Mouse (Mus musculus): ENCODE results near the gene Shank1. TPM values are rescaled to one million over a fixed set of nuclear protein-coding genes. Genes with fewer than 3 reads are reported as not detected.
A peak's percentile ranks its signal among the peaks of the same experiment; 100 is the strongest.
"Not testable (repeated sequence)": the region's sequence is repeated elsewhere in the genome, so short reads cannot be mapped to it uniquely, and the experiment has no call there.

The Shank1 gene
- polyA plus RNA-seq, 1 experiment from 2014 or later = 0.55 TPM

- H3K9me3 ChIP-seq (replicated peaks; ENCODE audit: control insufficient read depth, low read length) = no peaks in the 10 kb centered on the region
- no peak overlapping the region for H3K4me2 ChIP-seq (ENCODE audit: low read depth, low read length)
- peaks cover 2% of the 10 kb centered on the region for H3K27me3 ChIP-seq (ENCODE audit: control insufficient read depth, insufficient read depth, low read length)
- no peaks in the 10 kb centered on the region for H3K4me1 ChIP-seq (ENCODE audit: control insufficient read depth, insufficient read depth, low read length)
- no peak for ATAC-seq (replicated peaks; ENCODE audit: extremely low read depth, insufficient read depth, low FRiP score)
- WGBS = 49% methylated on average over 4 of the region's 4 CpGs
- H3K27ac ChIP-seq (ENCODE audit: low read length) = no peak overlapping the region
- no peaks in the 10 kb centered on the region for H3K36me3 ChIP-seq (ENCODE audit: control insufficient read depth, insufficient read depth)
- no peak overlapping the region for H3K9ac ChIP-seq (ENCODE audit: low read length)
- H3K4me3 ChIP-seq (ENCODE audit: low read length) = no peak overlapping the region
Observed at GRCm38 (mm10) chr7:44291418-44291817, 18.6 kb upstream of the Shank1 start.

- not testable (repeated sequence) for H3K27ac ChIP-seq (ENCODE audit: low read length); H3K36me3 ChIP-seq (ENCODE audit: control insufficient read depth, insufficient read depth); H3K4me1 ChIP-seq (ENCODE audit: control insufficient read depth, insufficient read depth, low read length); H3K9ac ChIP-seq (ENCODE audit: low read length); ATAC-seq (replicated peaks; ENCODE audit: extremely low read depth, insufficient read depth, low FRiP score); H3K4me3 ChIP-seq (ENCODE audit: low read length); H3K4me2 ChIP-seq (ENCODE audit: low read depth, low read length); H3K9me3 ChIP-seq (replicated peaks; ENCODE audit: control insufficient read depth, low read length); H3K27me3 ChIP-seq (ENCODE audit: control insufficient read depth, insufficient read depth, low read length)
- 71% methylated on average over 2 of the region's 2 CpGs for WGBS
Observed at GRCm38 (mm10) chr7:44297501-44297900, 12.6 kb upstream of the Shank1 start.

- H3K27ac ChIP-seq (ENCODE audit: low read length) = peak overlapping the region; percentile 85; the same call in 1 of the 2 replicates
- peak overlapping the region; percentile 74 for H3K4me3 ChIP-seq (ENCODE audit: low read length)
- no peaks in the 10 kb centered on the region for H3K36me3 ChIP-seq (ENCODE audit: control insufficient read depth, insufficient read depth)
- WGBS = 88% methylated on average over 14 of the region's 14 CpGs
- peaks cover 6% of the 10 kb centered on the region for H3K27me3 ChIP-seq (ENCODE audit: control insufficient read depth, insufficient read depth, low read length)
- peak overlapping the region; percentile 97 for H3K9ac ChIP-seq (ENCODE audit: low read length)
- no peak for ATAC-seq (replicated peaks; ENCODE audit: extremely low read depth, insufficient read depth, low FRiP score)
- no peaks in the 10 kb centered on the region for H3K9me3 ChIP-seq (replicated peaks; ENCODE audit: control insufficient read depth, low read length)
- peak overlapping the region; percentile 94 for H3K4me2 ChIP-seq (ENCODE audit: low read depth, low read length)
- H3K4me1 ChIP-seq (ENCODE audit: control insufficient read depth, insufficient read depth, low read length) = peaks cover 12% of the 10 kb centered on the region
Observed at GRCm38 (mm10) chr7:44303346-44304340, 6.4 kb upstream of the Shank1 start.

GRCm38 (mm10) chr7:44304463-44304774 is 5.6 kb upstream of the Shank1 start:
- no peaks in the 10 kb centered on the region for H3K36me3 ChIP-seq (ENCODE audit: control insufficient read depth, insufficient read depth)
- 2% methylated on average over 25 of the region's 25 CpGs for WGBS
- peak overlapping the region; percentile 94 for H3K4me2 ChIP-seq (ENCODE audit: low read depth, low read length)
- peak overlapping the region; percentile 74 for H3K4me3 ChIP-seq (ENCODE audit: low read length)
- H3K4me1 ChIP-seq (ENCODE audit: control insufficient read depth, insufficient read depth, low read length) = peaks cover 12% of the 10 kb centered on the region
- H3K9me3 ChIP-seq (replicated peaks; ENCODE audit: control insufficient read depth, low read length) = no peaks in the 10 kb centered on the region
- peak; percentile 15 for ATAC-seq (replicated peaks; ENCODE audit: extremely low read depth, insufficient read depth, low FRiP score)
- peaks cover 8% of the 10 kb centered on the region for H3K27me3 ChIP-seq (ENCODE audit: control insufficient read depth, insufficient read depth, low read length)
- peak overlapping the region; percentile 97 for H3K9ac ChIP-seq (ENCODE audit: low read length)
- peak overlapping the region; percentile 85 for H3K27ac ChIP-seq (ENCODE audit: low read length)

- Histone ChIP-seq H3K9me3 (replicated peaks; ENCODE audit: control insufficient read depth, low read length) (no peaks in the 10 kb centered on the region), H3K4me2 (ENCODE audit: low read depth, low read length) (peak overlapping the region; percentile 94), H3K27me3 (ENCODE audit: control insufficient read depth, insufficient read depth, low read length) (peaks cover 11% of the 10 kb centered on the region), H3K9ac (ENCODE audit: low read length) (peak overlapping the region; percentile 97), H3K4me3 (ENCODE audit: low read length) (peak overlapping the region; percentile 74), H3K4me1 (ENCODE audit: control insufficient read depth, insufficient read depth, low read length) (peaks cover 12% of the 10 kb centered on the region), H3K27ac (ENCODE audit: low read length) (peak overlapping the region; percentile 85), H3K36me3 (ENCODE audit: control insufficient read depth, insufficient read depth) (no peaks in the 10 kb centered on the region)
- WGBS = under 1% methylated on average over 49 of the region's 49 CpGs
- peak; percentile 92 for ATAC-seq (replicated peaks; ENCODE audit: extremely low read depth, insufficient read depth, low FRiP score)
Observed at GRCm38 (mm10) chr7:44304775-44305641, 5.0 kb upstream of the Shank1 start.

- WGBS = 19% methylated on average over 16 of the region's 16 CpGs
- no peaks in the 10 kb centered on the region for H3K36me3 ChIP-seq (ENCODE audit: control insufficient read depth, insufficient read depth)
- H3K27me3 ChIP-seq (ENCODE audit: control insufficient read depth, insufficient read depth, low read length) = peaks cover 10% of the 10 kb centered on the region
- H3K4me1 ChIP-seq (ENCODE audit: control insufficient read depth, insufficient read depth, low read length) = peaks cover 15% of the 10 kb centered on the region
- H3K27ac ChIP-seq (ENCODE audit: low read length) = peak overlapping the region; percentile 49
- 0 out of 2 replicates have a peak overlapping the region, but pooled peaks have one; percentile 27 for H3K9ac ChIP-seq (ENCODE audit: low read length)
- H3K4me3 ChIP-seq (ENCODE audit: low read length) = peak overlapping the region; percentile 74
- no peaks in the 10 kb centered on the region for H3K9me3 ChIP-seq (replicated peaks; ENCODE audit: control insufficient read depth, low read length)
- ATAC-seq (replicated peaks; ENCODE audit: extremely low read depth, insufficient read depth, low FRiP score) = no peak
- H3K4me2 ChIP-seq (ENCODE audit: low read depth, low read length) = peak overlapping the region; percentile 94
Observed at GRCm38 (mm10) chr7:44305686-44306085, 4.4 kb upstream of the Shank1 start.

GRCm38 (mm10) chr7:44306516-44307240 is 3.4 kb upstream of the Shank1 start, which contains the start of gene Clec11a:
Clec11a (minus strand) TSS chr7:44306902.
- Histone ChIP-seq H3K27me3 (ENCODE audit: control insufficient read depth, insufficient read depth, low read length) (peaks cover 18% of the 10 kb centered on the region), H3K36me3 (ENCODE audit: control insufficient read depth, insufficient read depth) (no peaks in the 10 kb centered on the region), H3K9ac (ENCODE audit: low read length) (0 out of 2 replicates have a peak within 1 kb of the TSS, but pooled peaks have one; percentile 27), H3K27ac (ENCODE audit: low read length) (peak within 1 kb of the TSS; percentile 49), H3K9me3 (replicated peaks; ENCODE audit: control insufficient read depth, low read length) (no peaks in the 10 kb centered on the region), H3K4me2 (ENCODE audit: low read depth, low read length) (peak within 1 kb of the TSS; percentile 94), H3K4me1 (ENCODE audit: control insufficient read depth, insufficient read depth, low read length) (peaks cover 22% of the 10 kb centered on the region), H3K4me3 (ENCODE audit: low read length) (peak within 1 kb of the TSS; percentile 74)
- no peak for ATAC-seq (replicated peaks; ENCODE audit: extremely low read depth, insufficient read depth, low FRiP score)
- 64% methylated on average over 6 of the region's 6 CpGs for WGBS

GRCm38 (mm10) chr7:44307261-44308020 is 2.6 kb upstream of the Shank1 start:
- 47% methylated on average over 9 of the region's 9 CpGs for WGBS

More at GRCm38 (mm10) chr7:44307261-44308020, 2.6 kb upstream of the Shank1 start:
- ATAC-seq (replicated peaks; ENCODE audit: extremely low read depth, insufficient read depth, low FRiP score) = no peak
- H3K27me3 ChIP-seq (ENCODE audit: control insufficient read depth, insufficient read depth, low read length) = peaks cover 25% of the 10 kb centered on the region
- peaks cover 22% of the 10 kb centered on the region for H3K4me1 ChIP-seq (ENCODE audit: control insufficient read depth, insufficient read depth, low read length)
- H3K36me3 ChIP-seq (ENCODE audit: control insufficient read depth, insufficient read depth) = no peaks in the 10 kb centered on the region
- H3K4me3 ChIP-seq (ENCODE audit: low read length) = no peak overlapping the region
- H3K9ac ChIP-seq (ENCODE audit: low read length) = no peak overlapping the region
- no peak overlapping the region for H3K4me2 ChIP-seq (ENCODE audit: low read depth, low read length)
- H3K9me3 ChIP-seq (replicated peaks; ENCODE audit: control insufficient read depth, low read length) = no peaks in the 10 kb centered on the region
- no peak overlapping the region for H3K27ac ChIP-seq (ENCODE audit: low read length)
